Mouse (Mus musculus): ENCODE measurements around the gene Slain2.
"Not testable (repeated sequence)": the region's sequence is repeated elsewhere in the genome, so short reads cannot be mapped to it uniquely, and the experiment has no call there.

Slain2 gene

GRCm38 (mm10) chr5:72953996-72954604, 40.0 kb downstream of the Slain2 start:
- DNase-seq: no peak

- DNase-seq: no peak
Observed at GRCm38 (mm10) chr5:72957281-72957680, 43.2 kb downstream of the Slain2 start.

- DNase-seq: no peak
Observed at GRCm38 (mm10) chr5:72960096-72960495, 46.0 kb downstream of the Slain2 start.

GRCm38 (mm10) chr5:72965706-72966105, 51.6 kb downstream of the Slain2 start:
- DNase-seq: no peak

GRCm38 (mm10) chr5:72972435-72972834, 58.3 kb downstream of the Slain2 start:
- DNase-seq: no peak

GRCm38 (mm10) chr5:72972934-72973333, 58.8 kb downstream of the Slain2 start:
- no peak for DNase-seq

- DNase-seq: no peak
Observed at GRCm38 (mm10) chr5:72974602-72975001, 60.5 kb downstream of the Slain2 start, which contains the start of gene Gm10135. Gene Gm10135 (minus strand): TSS chr5:72974702.

- DNase-seq: no peak
Observed at GRCm38 (mm10) chr5:72975996-72976395, 61.9 kb downstream of the Slain2 start.

GRCm38 (mm10) chr5:72976539-72976938, 62.4 kb downstream of the Slain2 start:
- DNase-seq: no peak

GRCm38 (mm10) chr5:72984091-72984490, 70.0 kb downstream of the Slain2 start:
- no peak for DNase-seq

- DNase-seq: no peak
Observed at GRCm38 (mm10) chr5:72987786-72988185, 73.7 kb downstream of the Slain2 start.

GRCm38 (mm10) chr5:72989756-72990155, 75.7 kb downstream of the Slain2 start:
- no peak for DNase-seq

GRCm38 (mm10) chr5:72992474-72992873, 78.4 kb downstream of the Slain2 start:
- DNase-seq: no peak

- no peak for DNase-seq
Observed at GRCm38 (mm10) chr5:72994424-72994823, 80.3 kb downstream of the Slain2 start.

GRCm38 (mm10) chr5:72994928-72995327, 80.8 kb downstream of the Slain2 start:
- no peak for DNase-seq

GRCm38 (mm10) chr5:72995379-72995778, 81.3 kb downstream of the Slain2 start:
- DNase-seq: no peak

- DNase-seq: not testable (repeated sequence)
Observed at GRCm38 (mm10) chr5:72998546-72998945, 84.4 kb downstream of the Slain2 start.

- no peak for DNase-seq
Observed at GRCm38 (mm10) chr5:73004046-73004445, 89.9 kb downstream of the Slain2 start.

GRCm38 (mm10) chr5:73006784-73007581, 92.9 kb downstream of the Slain2 start, which contains the start of gene Slc10a4:
Gene Slc10a4 (plus strand): TSS chr5:73006883.
- no peak for DNase-seq

- DNase-seq: no peak
Observed at GRCm38 (mm10) chr5:73007582-73007959, 93.5 kb downstream of the Slain2 start.

GRCm38 (mm10) chr5:73008230-73008629, 94.1 kb downstream of the Slain2 start:
- DNase-seq: not testable (repeated sequence)

GRCm38 (mm10) chr5:73011806-73012205, 97.7 kb downstream of the Slain2 start:
- not testable (repeated sequence) for DNase-seq

- DNase-seq: not testable (repeated sequence)
Observed at GRCm38 (mm10) chr5:73012884-73013610, 98.9 kb downstream of the Slain2 start.
